Mouse (Mus musculus) left cerebral cortex, adult 11 months (tissue): ENCODE results near the gene Ttll9.
A peak's percentile ranks its signal among the peaks of the same experiment; 100 is the strongest.

Source experiments
- DNase-seq: peaks from one replicate; pipeline ENCODE4 v3.0.0; 2022; ENCODE audit warnings: low spot score

The Ttll9 gene

DNA sequence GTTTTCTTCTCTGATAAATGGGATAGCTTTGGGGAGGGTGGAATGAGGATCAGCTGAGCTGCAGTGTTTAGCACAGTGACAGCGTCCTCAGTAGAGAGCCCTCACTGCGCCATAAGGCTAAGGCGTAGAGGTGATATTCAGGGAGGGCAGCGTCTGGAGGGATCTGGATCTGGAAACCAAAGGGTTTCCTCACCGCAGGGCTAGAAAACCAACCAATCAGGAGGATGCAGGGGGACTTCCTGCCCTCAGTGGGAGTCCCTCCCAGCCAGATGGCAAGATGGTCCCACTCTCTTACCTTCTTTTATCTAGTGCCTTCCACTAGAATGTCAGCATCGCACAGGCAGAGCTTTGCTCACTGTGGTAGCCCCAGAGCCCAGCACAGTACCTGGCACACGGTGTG is 20.5 kb upstream of the Ttll9 start:
- no peak for DNase-seq

DNA sequence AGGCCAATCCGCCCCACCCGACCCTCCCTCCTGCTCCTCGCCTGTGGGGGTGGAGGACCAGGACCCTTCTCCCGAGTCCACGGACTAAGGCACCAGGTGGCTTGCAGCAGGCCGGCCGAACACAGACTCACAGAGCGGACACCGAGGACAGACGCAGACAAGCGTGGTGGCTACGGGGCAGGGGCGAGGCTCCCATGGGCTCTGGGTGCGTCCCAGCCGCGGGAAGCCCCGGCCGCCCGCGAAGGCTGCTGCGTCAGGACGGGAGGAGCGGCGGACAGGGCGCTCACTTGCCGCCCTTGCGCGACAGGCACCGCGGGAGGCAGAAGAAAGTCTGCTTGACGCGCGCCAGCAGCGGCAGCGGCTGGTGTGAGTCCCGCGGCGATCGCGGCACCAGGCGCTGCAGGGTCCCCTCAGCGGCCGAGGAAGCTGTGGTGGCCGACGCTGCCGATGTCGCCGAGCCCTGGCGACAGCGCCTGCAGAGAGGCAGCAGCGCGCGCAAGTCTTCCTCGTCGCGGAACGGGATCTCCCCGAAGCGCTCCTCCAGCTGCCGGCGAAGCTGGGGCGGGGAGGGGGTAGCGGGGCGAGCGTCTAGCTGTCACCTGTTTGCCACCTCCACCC is 19.3 kb upstream of the Ttll9 start:
- DNase-seq = no peak

- no peak for DNase-seq
Measured at GRCm38 (mm10) chr2:152943568-152943967, 18.7 kb upstream of the Ttll9 start.

GRCm38 (mm10) chr2:152944013-152944412 is 18.3 kb upstream of the Ttll9 start:
- DNase-seq = no peak

- DNase-seq = no peak
Measured at GRCm38 (mm10) chr2:152947098-152947497, 15.2 kb upstream of the Ttll9 start.

DNA sequence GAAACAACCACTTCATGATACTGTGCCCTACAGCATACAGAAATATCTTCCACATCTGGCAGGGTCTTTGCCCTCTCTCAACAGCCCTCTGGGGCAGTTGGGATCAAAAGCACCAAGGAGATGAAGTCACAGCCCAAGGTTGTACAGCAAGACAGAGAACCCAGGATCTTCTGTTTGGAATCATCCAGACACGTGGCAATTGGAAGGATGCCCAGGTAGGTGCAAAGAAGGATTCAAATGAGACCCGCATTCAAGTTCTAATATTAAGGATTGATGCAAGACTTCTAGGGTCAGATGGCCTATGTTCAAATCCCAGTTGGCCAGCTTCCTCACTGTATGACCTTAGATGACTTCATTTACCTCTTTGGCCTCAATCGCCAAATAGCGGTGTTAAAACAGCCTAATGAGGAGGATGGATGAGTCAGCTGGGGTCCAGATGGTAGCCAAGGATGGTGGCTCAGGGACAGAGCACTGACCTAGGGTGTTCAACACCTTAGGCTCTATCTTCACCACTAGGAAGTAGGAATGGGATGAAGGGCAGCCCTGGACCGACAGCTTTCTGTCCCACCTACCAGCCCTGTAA is 13.8 kb upstream of the Ttll9 start:
- DNase-seq = no peak

DNA sequence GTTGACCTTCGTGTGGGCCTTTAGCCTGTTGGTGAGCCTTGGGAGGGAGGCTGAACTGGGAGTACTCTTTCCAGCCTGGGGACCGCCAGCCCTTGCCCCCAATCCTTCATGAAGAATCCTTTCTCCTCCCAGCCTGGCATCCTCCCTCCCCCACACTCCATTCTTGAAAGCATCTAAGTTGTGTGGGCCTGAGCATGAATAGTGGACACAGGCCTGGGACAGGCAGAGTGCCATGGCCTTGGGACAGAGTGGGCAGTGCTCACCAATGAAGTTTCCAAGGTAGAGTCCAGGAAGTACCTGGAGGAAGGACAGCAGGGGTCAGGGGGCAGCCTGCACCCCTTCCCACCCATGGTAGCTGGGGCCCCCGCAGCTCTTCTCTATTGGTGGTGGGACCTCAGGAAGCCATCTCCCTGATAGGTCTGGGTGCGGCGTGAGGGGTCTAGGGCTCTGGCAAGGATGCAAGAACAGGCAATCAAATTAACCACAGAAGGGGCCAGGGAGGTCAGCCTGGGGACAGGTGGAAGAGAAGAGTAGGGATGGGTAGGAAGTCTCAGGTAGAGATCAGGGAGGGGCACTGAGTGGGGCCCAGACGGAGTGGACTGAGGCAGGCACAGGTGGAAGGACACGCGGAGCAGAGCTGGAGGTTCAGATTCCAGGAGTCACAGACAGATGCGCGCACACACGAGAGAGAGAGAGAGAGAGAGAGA is 11.8 kb upstream of the Ttll9 start:
- DNase-seq = no peak

DNA sequence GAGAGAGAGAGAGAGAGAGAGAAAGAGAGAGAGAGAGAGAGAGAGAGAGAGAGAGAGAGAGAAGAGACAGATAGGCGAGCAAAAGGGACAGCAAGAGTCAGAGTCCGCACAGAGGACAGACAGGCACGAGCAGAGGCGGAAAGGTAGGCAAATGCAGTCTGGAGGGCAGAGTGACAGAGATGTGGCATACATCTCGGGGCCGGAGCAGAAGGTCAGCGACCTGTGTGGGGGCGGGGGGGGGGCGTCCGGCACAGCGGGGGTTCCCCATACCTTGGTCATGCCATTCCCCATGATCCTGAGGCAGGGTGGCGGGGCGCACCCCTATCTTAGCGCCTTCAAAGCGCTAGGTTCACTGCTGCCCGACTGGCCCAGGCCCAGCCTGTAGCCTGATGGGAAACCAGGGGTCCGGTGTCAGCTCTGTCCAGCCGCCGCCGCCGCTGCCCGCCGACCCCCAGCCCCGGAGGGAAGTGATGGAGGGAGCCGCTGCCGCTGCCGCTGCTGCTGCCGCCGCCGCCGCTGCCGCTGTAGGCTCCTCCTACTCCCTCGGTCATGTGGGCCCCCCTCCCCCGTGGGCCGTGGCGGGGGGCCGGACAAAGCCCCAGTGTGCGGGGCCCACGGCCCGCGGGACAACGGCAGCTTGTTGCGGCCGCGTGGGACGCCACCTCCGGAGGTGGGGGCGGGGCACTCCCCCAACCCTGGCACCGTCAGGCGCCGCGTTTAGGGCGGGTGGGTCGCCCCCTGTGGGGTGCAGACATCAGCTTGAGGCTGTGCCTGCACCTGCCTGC is 11.0 kb upstream of the Ttll9 start, which contains the start of gene Dusp15:
Gene Dusp15 (minus strand): TSS at position 634 of the 785 bp plus-strand sequence.
- peak; percentile 52 for DNase-seq

DNA sequence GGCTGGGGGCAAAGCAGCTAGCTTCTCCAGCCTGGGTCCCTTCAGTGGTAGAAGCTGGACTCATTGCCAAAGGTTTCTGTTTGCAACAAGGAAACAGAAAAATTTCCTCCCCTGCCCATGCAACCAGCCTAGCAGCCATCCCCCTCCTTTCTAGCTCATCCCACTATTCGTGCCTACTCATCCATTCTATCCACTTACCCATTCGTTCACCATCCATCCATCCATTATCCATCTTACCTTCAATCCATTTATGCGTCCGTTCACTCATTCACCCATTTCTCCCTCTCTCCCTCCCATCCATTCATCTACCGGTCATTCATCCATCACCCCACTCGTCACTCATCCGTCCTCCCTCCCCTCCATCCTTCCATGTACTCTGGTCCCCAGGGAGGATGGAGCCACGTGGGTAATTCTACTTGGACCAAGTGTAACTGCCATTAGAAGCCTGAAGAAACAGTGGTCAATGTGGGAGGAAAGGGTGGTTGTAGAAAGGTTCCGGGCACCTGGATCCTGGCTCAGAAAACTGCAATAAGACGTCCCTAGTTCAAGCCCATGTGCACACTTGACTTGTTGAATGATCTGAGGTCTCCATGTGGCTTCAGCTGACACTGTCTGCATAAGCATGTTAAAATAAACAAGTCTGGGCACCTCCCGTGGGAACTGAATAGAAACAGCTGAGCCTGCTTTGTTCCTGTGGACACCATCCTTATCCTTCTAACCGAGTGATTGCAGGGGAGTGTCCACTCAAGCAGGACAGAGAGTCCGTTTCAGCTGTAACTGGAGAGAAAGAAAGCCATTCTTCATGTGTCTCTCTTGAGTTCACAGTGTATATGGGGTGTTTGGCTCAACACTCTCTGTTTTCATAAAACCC is 10.2 kb upstream of the Ttll9 start:
- no peak for DNase-seq

- DNase-seq = no peak
Measured at GRCm38 (mm10) chr2:152958116-152958515, 4.2 kb upstream of the Ttll9 start.

DNA sequence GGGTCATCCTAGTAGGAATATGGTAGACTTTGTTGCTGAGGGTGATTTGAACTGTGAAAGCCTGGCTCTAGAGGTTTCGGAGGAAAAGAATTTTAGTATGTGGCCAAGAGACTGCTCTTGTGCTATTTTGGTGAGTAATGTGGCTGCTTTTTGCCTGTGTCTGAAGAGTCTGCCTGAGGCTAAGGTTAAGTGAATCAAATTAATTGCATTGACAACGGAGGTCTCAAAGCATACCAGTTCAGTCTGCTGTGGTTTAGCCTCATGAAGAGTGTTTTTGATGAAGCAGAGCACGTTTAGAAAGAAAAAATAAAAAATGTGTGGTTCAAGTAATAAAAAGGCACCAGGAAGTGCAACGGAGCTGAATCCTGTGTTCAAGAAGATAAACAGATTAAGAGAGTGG is 3.3 kb downstream of the Ttll9 start:
- DNase-seq = no peak

- no peak for DNase-seq
Measured at GRCm38 (mm10) chr2:152976991-152977390, 14.7 kb downstream of the Ttll9 start.

GRCm38 (mm10) chr2:152985582-152985981 is 23.3 kb downstream of the Ttll9 start:
- DNase-seq = no peak

DNA sequence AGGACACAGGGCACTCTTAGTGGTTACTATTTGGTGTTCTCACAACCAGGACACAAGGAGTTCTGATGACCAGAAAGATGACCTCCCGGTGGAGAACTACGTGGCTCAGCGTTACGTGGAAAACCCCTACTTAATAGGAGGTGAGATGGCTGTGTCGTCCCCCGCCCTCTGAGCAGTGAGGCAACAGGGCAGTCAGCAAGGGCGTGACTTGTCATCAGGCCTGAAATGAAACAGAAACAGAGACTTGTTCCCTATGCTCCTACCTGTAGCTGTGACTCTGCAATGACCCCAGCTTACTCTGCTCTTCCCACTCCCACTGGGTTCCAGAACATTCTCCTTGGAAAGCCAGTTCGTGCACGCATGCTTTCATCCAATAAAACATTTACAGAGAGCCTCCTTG is 29.2 kb downstream of the Ttll9 start:
- no peak for DNase-seq

GRCm38 (mm10) chr2:152997046-152997445 is 34.8 kb downstream of the Ttll9 start:
- no peak for DNase-seq

DNA sequence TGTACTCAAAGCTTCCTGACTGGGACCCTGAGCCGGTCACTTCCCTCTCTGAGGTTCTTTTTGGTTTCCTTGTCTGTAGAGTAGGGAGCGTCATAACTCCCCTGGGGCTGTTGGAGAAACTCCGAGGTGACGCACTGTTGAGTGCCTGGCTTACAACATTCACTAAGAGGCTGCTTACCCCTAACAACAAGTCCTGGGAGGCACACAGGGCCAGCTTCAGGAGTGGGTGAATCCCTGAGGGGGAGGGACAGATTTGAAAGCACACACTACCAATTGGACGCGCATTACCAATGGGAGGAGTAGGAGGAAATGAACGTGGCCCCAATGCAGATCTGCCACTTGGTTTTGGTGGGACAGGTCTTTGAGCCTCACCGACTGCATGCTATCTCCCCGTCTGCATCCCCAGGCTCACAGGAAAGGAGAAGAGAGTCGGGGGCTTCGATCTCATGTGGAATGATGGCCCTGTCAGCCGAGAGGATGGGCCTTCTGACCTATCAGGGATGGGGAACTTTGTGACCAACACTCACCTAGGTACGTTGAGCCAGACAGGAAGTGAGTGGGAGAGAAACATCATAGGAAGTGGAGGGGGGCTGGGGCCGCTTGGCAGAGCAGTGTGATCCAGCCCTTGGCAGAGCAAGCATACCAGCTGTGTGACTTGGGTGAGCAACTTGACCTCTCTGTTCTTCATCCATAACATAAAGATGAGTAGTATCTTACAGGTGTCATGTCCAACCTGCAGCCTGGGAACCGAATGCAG is 40.4 kb downstream of the Ttll9 start:
- DNase-seq = no peak

GRCm38 (mm10) chr2:153003681-153004338 is 41.5 kb downstream of the Ttll9 start:
- DNase-seq = no peak

DNA sequence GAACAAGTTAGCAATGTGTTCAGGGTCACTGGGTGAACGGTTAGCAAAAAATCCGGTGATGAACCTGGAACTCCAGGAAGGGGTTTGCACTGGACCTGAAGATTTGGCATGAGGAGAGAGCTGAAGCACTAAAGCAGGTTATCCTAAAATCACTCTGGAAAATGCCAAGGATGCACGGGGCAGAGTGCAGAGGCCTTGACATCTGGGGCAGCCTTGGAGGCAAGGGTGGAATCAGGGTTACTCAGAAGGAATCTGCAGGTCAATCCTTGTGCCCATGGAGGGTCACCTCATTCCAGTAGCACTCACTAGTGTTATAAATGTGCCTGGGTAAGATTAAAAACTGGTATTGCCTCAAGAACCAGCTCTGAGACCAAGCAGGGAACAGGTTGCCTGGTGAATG is 43.7 kb downstream of the Ttll9 start:
- no peak for DNase-seq

- DNase-seq = no peak
Measured at GRCm38 (mm10) chr2:153009192-153009973, 47.1 kb downstream of the Ttll9 start.
